Mouse (Mus musculus) ES-Bruce4 (cell line): ENCODE measurements at regions not wholly inside any gene's neighbourhood (a gene's known extent, or its start where the extent isn't known, plus 50 kb on each side); places are given as distances from the start of the nearest gene placed in this dataset.

Experiments
- CTCF ChIP-seq: IDR thresholded peaks from one replicate; pipeline ENCODE4 v1.8.1; 2011; ENCODE audit warnings: low read depth, low read length
- EP300 ChIP-seq: IDR thresholded peaks from 2 replicates; pipeline ENCODE4 v1.6.1; 2011; ENCODE audit warnings: low read depth, low read length; ENCODE audit not compliant: insufficient read depth
- POLR2A ChIP-seq: IDR thresholded peaks from one replicate; pipeline ENCODE4 v1.8.1; 2011; ENCODE audit warnings: low read length; ENCODE audit not compliant: insufficient read depth

DNA sequence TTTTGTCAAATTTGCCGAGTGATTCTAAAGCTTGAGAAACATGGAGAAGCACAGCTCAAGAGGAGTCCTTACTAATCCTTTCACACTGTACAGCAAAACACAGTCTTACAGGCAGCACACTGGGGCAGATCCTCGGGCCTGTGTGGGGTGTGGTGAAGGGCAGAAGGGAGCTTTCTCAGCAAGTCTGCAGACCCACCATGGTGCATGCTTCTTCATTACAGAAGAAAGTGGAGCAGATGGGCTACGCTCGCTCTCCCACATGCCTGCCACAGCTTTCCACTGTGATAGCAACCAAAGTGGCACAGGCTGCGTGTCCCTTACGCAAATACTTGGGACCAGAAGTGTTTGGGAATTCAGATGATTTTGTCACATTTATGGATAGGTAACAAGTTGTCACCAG lies 81.6 kb downstream of the Kbtbd8 start:
- TF ChIP-seq CTCF (no peak), POLR2A (no peak), EP300 (no peak)
